Mouse (Mus musculus) kidney, postnatal 0 days (tissue): Measurements from ENCODE around the gene Slc37a2. TPM values are rescaled to one million over a fixed set of nuclear protein-coding genes. Genes with fewer than 3 reads are reported as not detected.

ENCODE experiments used
- ATAC-seq: fragments of 200-750 bp; cut with Nextera tagmentation; replicated peaks from 2 replicates; pipeline ENCODE4 v1.8.0; 2017; ENCODE audit warnings: low read depth, moderate number of reproducible peaks, moderate TSS enrichment, moderate library complexity; ENCODE audit not compliant: low FRiP score
- DNase-seq: peaks from one replicate; pipeline ENCODE4 v3.0.0-alpha.2; 2016; ENCODE audit warnings: low spot score
- H3K27ac ChIP-seq: fragments of 300-500 bp; sonication (generic); 2 replicates; pipeline ENCODE4 v1.5.1; 2014; ENCODE audit warnings: mild to moderate bottlenecking
- H3K27me3 ChIP-seq: fragments of 300-500 bp; sonication (generic); 2 replicates; pipeline ENCODE4 v1.6.1; 2014; ENCODE audit warnings: low read length, mixed read lengths; ENCODE audit not compliant: insufficient read depth
- H3K36me3 ChIP-seq: fragments of 300-500 bp; sonication (generic); 2 replicates; pipeline ENCODE4 v1.6.1; 2014; ENCODE audit warnings: low read length, mixed read lengths; ENCODE audit not compliant: insufficient read depth
- H3K4me1 ChIP-seq: fragments of 300-500 bp; sonication (generic); replicated peaks from 2 replicates; pipeline ENCODE4 v1.6.1; 2014; ENCODE audit warnings: antibody characterized with exemption, low read length, mixed read lengths; ENCODE audit not compliant: insufficient read depth
- H3K4me2 ChIP-seq: fragments of 300-500 bp; sonication (generic); 2 replicates; pipeline ENCODE4 v1.6.1; 2014; ENCODE audit warnings: mild to moderate bottlenecking, low read length, moderate library complexity, mixed read lengths
- H3K4me3 ChIP-seq: fragments of 300-500 bp; sonication (generic); replicated peaks from 2 replicates; pipeline ENCODE4 v1.5.1; 2014; ENCODE audit warnings: low read depth, low read length
- H3K9ac ChIP-seq: fragments of 300-500 bp; sonication (generic); 2 replicates; pipeline ENCODE4 v1.6.1; 2014; ENCODE audit warnings: low read depth, low read length
- H3K9me3 ChIP-seq: fragments of 300-500 bp; sonication (generic); replicated peaks from 2 replicates; pipeline ENCODE4 v1.6.1; 2016; ENCODE audit warnings: low read length, inconsistent platforms, mixed read lengths
- CTCF ChIP-seq: IDR thresholded peaks from 2 replicates; pipeline ENCODE4 v1.5.1; 2016; ENCODE audit warnings: antibody characterized with exemption, low read depth, mild to moderate bottlenecking, moderate library complexity
- WGBS: fragments of 180-500 bp; shearing (Covaris S2); extraction: QIAGEN DNeasy Blood & Tissue Kit; methylation state at CpG from one replicate; pipeline ENCODE4 v1.1.7; 2014; 5-methylcytosine and 5-hydroxymethylcytosine counted together
- polyA plus RNA-seq: library from polyadenylated mRNA; unstranded; fragments of >200 nt; fragmentation: Nextera tagmentation; extraction: Ambion mirVana; gene quantifications from 2 replicates; pipeline ENCODE4 v1.2.1, GENCODE M21; 2015

The Slc37a2 gene
- polyA plus RNA-seq, 1 experiment from 2014 or later = 1.5 TPM

- no peaks in the 10 kb centered on the region for H3K4me1 ChIP-seq
- H3K36me3 ChIP-seq = no peaks in the 10 kb centered on the region
- no peak overlapping the region for H3K27ac ChIP-seq
- 47% methylated on average over 4 of the region's 4 CpGs for WGBS
- no peak overlapping the region for H3K4me2 ChIP-seq
- no peak overlapping the region for H3K9ac ChIP-seq
- DNase-seq (no peak), ATAC-seq (no peak)
- H3K9me3 ChIP-seq = no peaks in the 10 kb centered on the region
- TF ChIP-seq CTCF = no peak
- H3K27me3 ChIP-seq = no peaks in the 10 kb centered on the region
- H3K4me3 ChIP-seq = no peak overlapping the region
Observed at GRCm38 (mm10) chr9:37178911-37179310, 76.6 kb downstream of the Slc37a2 start.

Other genes with a start within 250 kb of the Slc37a2 start
- gene Pknox2, start 108.3 kb downstream of the Slc37a2 start, polyA plus RNA-seq = 6.0 and 8.2 TPM in 2 replicates
- gene Tmem218, start 47.5 kb downstream of the Slc37a2 start, polyA plus RNA-seq = 15.5 and 15.7 TPM in 2 replicates
- gene Ccdc15, start 92.7 kb upstream of the Slc37a2 start, polyA plus RNA-seq = 4.8 TPM in 2 replicates
- 0.09 and 0.16 TPM in 2 replicates for gene Hepacam, start 111.6 kb upstream of the Slc37a2 start, polyA plus RNA-seq
- gene Robo4, start 146.2 kb upstream of the Slc37a2 start, polyA plus RNA-seq = 17.5 and 19.4 TPM in 2 replicates
- 0.25 and 0.51 TPM in 2 replicates for gene Robo3, start 177.5 kb upstream of the Slc37a2 start, polyA plus RNA-seq
- 15.1 and 16.9 TPM in 2 replicates for gene Msantd2, start 233.6 kb upstream of the Slc37a2 start, polyA plus RNA-seq